Mouse (Mus musculus): ENCODE data around the gene Cyb5r1. TPM values are rescaled to one million over a fixed set of nuclear protein-coding genes. Genes with fewer than 3 reads are reported as not detected.

The Cyb5r1 gene
- total and polyA plus RNA-seq, 2 experiments from 2014 or later, result 9.2 to 14.5 TPM

DNA sequence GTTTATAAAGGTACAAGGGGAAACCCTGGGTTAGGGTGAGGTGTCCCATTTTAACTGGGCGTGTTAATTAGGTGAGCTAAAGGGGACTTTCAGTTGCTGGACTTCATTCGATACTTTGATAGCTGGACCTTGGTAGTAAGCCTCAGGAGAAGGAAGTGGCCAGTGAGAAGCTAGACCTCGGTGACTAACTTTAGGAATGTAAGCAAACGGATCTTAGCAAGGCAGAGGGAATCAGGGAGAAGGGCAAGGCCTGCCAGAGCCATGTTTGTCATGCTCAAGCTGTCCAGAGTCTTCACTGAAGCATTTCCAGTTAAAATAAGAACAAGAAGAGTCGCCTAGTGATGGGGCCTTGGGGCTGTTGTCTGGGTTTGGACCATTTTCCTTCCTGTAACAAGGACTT is 39.9 kb upstream of the Cyb5r1 start:
- Histone ChIP-seq H3K4me3 (ENCODE audit: low read depth, low read length) (no peak overlapping the region), H3K9me3 (ENCODE audit: low read length) (no peaks in the 10 kb centered on the region), H3K9ac (no peak overlapping the region), H3K36me3 (ENCODE audit: insufficient read depth) (no peaks in the 10 kb centered on the region), H3K4me1 (ENCODE audit: insufficient read depth) (peaks cover 12% of the 10 kb centered on the region; the same call in 1 of the 2 replicates), H3K27ac (ENCODE audit: low read depth, low read length) (no peak overlapping the region), H3K4me2 (ENCODE audit: low read depth) (no peak overlapping the region), H3K27me3 (ENCODE audit: insufficient read depth, low read length) (no peaks in the 10 kb centered on the region)
- ATAC-seq, result no peak
- DNase-seq, result no peak
- TF ChIP-seq CTCF (IDR thresholded peaks at IDR 0.05; ENCODE audit: low read depth), result no peak
- WGBS, result 71% methylated on average over 5 of the region's 5 CpGs

DNA sequence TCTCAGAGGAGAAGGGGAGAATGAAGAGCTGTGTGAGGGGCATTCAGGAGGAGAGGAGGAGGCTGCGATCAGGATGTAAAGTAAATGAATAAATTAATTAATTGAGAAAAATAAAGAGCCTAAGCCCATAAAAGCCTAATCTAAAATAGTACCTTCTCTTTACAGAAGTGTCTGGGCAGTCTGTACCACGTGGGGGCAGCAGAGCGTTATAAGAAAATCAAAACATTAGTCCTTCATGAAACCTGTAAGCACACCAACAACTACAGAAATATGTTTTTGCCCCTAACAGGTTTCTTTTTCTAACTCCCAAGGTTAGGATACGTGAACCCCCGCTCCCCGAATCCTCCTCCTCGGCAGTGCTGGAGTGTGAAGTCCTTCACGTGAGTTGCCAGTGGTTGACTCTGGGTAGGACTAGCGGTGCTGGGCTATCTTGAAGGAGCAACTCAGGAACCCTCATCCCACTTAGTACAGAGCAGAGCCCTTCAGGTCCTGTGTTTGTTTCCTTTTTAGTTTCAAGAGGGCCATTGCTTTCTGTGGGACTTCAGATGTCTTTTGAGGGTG is 36.5 kb upstream of the Cyb5r1 start:
- peak; percentile 64 for TF ChIP-seq CTCF (IDR thresholded peaks at IDR 0.05; ENCODE audit: low read depth)
- no peaks in the 10 kb centered on the region for H3K36me3 ChIP-seq (ENCODE audit: insufficient read depth)
- H3K9ac ChIP-seq, result no peak overlapping the region
- no peak overlapping the region for H3K4me2 ChIP-seq (ENCODE audit: low read depth)
- H3K4me3 ChIP-seq (ENCODE audit: low read depth, low read length), result no peak overlapping the region
- peak; percentile 45; the same call in 1 of the 2 replicates for ATAC-seq
- H3K27me3 ChIP-seq (ENCODE audit: insufficient read depth, low read length), result no peaks in the 10 kb centered on the region
- no peaks in the 10 kb centered on the region for H3K9me3 ChIP-seq (ENCODE audit: low read length)
- WGBS, result 60% methylated on average over 9 of the region's 9 CpGs
- H3K27ac ChIP-seq (ENCODE audit: low read depth, low read length), result no peak overlapping the region
- no peaks in the 10 kb centered on the region for H3K4me1 ChIP-seq (ENCODE audit: insufficient read depth)
- peak; percentile 72 for DNase-seq

DNA sequence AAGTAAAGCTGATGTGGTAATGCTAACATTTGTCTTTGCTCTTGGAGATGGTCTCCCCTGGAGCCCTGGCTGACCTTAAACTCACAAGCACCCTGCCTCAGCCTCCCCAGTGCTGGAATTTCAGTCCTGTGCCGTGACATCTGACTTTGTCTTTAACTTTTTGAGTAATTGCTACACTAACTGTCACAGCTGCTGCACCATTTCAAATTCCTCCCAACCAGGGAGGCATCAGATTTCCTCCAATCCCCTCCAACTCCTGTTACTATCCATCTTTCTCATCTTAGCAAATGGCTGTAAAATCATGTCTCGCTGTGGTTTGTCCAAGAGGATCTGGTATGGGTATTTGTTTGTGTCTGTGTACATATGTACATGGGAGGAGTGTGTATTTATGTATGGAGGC is 31.2 kb upstream of the Cyb5r1 start:
- H3K9me3 ChIP-seq (ENCODE audit: low read length), result no peaks in the 10 kb centered on the region
- no peaks in the 10 kb centered on the region for H3K4me1 ChIP-seq (ENCODE audit: insufficient read depth)
- H3K27me3 ChIP-seq (ENCODE audit: insufficient read depth, low read length), result no peaks in the 10 kb centered on the region
- WGBS, result 75% methylated on average over 2 of the region's 2 CpGs
- ATAC-seq (no peak), DNase-seq (no peak)
- no peaks in the 10 kb centered on the region for H3K36me3 ChIP-seq (ENCODE audit: insufficient read depth)
- H3K9ac ChIP-seq, result no peak overlapping the region
- H3K4me2 ChIP-seq (ENCODE audit: low read depth), result no peak overlapping the region
- no peak for TF ChIP-seq CTCF (IDR thresholded peaks at IDR 0.05; ENCODE audit: low read depth)
- no peak overlapping the region for H3K4me3 ChIP-seq (ENCODE audit: low read depth, low read length)
- H3K27ac ChIP-seq (ENCODE audit: low read depth, low read length), result no peak overlapping the region

DNA sequence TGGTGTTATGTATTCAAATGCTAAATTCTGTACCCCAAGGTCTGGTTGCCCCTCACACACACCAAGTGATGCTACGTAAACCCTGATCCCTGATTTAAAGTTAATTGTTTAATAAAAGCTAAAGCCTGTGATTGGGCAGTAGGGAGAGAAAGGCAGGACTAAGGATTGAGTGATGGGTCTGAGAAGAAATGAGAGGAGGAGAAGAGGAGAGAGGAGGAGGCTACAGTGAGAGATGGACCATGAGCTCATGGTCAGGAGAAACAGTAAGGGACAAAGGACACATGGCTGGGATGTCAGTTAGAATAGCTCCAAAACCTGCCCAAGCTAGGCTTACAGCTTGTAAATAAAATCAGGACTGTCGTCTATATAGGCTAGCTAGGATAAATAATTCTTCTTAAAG is 24.3 kb upstream of the Cyb5r1 start:
- 0 out of 2 replicates have a peak, but pooled peaks cover 8% of the 10 kb centered on the region for H3K4me1 ChIP-seq (ENCODE audit: insufficient read depth)
- no peaks in the 10 kb centered on the region for H3K36me3 ChIP-seq (ENCODE audit: insufficient read depth)
- H3K27ac ChIP-seq (ENCODE audit: low read depth, low read length), result no peak overlapping the region
- WGBS, result 76% methylated on average over 2 of the region's 2 CpGs
- no peak for TF ChIP-seq CTCF (IDR thresholded peaks at IDR 0.05; ENCODE audit: low read depth)
- no peak overlapping the region for H3K4me2 ChIP-seq (ENCODE audit: low read depth)
- no peak for ATAC-seq
- H3K27me3 ChIP-seq (ENCODE audit: insufficient read depth, low read length), result no peaks in the 10 kb centered on the region
- no peak for DNase-seq
- no peak overlapping the region for H3K4me3 ChIP-seq (ENCODE audit: low read depth, low read length)
- H3K9me3 ChIP-seq (ENCODE audit: low read length), result no peaks in the 10 kb centered on the region
- no peak overlapping the region for H3K9ac ChIP-seq

DNA sequence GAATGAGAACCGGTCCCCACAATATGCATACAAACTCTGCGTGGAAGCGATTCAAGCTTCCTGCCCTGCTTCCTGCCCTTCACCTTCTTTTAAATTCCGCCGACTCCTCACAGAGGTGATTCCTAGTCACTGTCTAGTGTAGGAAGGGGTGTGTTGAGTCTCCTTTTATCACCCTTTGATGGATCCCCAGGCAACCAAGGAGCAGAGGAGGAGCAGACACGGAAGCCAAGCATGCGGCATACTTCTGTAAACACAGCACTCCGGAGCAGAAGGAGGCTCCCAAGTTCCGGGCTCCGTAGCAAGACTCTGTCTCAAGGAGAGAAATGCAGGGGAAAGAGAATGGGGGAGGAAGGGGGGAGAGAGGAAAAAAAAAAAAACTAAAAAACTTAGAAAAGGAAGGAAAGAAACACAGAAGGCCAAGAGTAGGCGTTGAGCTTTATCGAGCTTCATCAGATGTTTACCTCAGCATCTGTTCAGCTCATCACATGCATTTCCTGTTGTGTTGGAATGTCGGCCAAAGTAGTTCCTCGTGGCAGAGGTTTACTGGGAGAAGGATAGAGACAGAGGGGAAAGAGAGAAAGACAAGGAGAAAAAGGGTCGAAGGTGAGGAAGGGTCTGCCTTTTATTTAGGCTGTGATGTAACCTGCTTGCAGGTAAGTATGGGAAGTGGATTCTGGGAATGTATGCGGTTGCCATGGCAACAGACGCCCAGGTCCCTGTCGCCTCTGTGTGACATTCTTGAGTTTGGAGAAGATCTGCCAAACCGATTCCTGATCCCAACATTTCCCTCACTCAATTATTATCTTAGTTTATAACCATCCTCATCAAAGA is 23.3 kb upstream of the Cyb5r1 start:
- DNase-seq (peak; percentile 62), ATAC-seq (peak; percentile 29; the same call in 1 of the 2 replicates)
- Histone ChIP-seq H3K4me3 (ENCODE audit: low read depth, low read length) (peak overlapping the region; percentile 24), H3K9ac (no peak overlapping the region), H3K27ac (ENCODE audit: low read depth, low read length) (no peak overlapping the region), H3K36me3 (ENCODE audit: insufficient read depth) (no peaks in the 10 kb centered on the region), H3K4me1 (ENCODE audit: insufficient read depth) (0 out of 2 replicates have a peak, but pooled peaks cover 8% of the 10 kb centered on the region), H3K4me2 (ENCODE audit: low read depth) (peak overlapping the region; percentile 44), H3K27me3 (ENCODE audit: insufficient read depth, low read length) (no peaks in the 10 kb centered on the region), H3K9me3 (ENCODE audit: low read length) (no peaks in the 10 kb centered on the region)
- 12% methylated on average over 19 of the region's 19 CpGs for WGBS
- no peak for TF ChIP-seq CTCF (IDR thresholded peaks at IDR 0.05; ENCODE audit: low read depth)

DNA sequence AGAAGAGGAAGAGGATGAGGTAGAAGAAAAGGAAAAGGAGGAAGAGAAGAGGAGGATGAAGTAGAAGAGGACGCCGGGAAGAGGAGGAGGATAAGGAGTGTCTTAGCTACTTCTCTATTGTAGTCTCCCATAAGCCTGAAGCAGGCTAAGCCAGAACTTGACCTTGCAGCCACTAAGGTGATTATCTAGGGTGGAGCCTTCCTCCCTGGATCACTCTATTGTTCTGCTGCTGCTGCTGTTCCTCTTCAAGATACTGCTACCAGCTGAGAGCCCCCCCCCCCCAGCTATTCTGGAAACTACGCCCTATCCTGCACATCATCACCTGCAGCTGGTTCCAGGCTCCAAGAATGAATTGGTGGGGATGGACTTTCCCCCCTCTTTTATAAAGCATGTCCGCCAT is 20.8 kb upstream of the Cyb5r1 start:
- Histone ChIP-seq H3K27me3 (ENCODE audit: insufficient read depth, low read length) (no peaks in the 10 kb centered on the region), H3K9me3 (ENCODE audit: low read length) (no peaks in the 10 kb centered on the region), H3K9ac (no peak overlapping the region), H3K36me3 (ENCODE audit: insufficient read depth) (no peaks in the 10 kb centered on the region), H3K4me2 (ENCODE audit: low read depth) (no peak overlapping the region), H3K4me1 (ENCODE audit: insufficient read depth) (0 out of 2 replicates have a peak, but pooled peaks cover 8% of the 10 kb centered on the region), H3K27ac (ENCODE audit: low read depth, low read length) (no peak overlapping the region), H3K4me3 (ENCODE audit: low read depth, low read length) (no peak overlapping the region)
- TF ChIP-seq CTCF (IDR thresholded peaks at IDR 0.05; ENCODE audit: low read depth), result no peak
- WGBS, result 90% methylated on average over 4 of the region's 4 CpGs
- ATAC-seq, result no peak
- DNase-seq, result no peak

DNA sequence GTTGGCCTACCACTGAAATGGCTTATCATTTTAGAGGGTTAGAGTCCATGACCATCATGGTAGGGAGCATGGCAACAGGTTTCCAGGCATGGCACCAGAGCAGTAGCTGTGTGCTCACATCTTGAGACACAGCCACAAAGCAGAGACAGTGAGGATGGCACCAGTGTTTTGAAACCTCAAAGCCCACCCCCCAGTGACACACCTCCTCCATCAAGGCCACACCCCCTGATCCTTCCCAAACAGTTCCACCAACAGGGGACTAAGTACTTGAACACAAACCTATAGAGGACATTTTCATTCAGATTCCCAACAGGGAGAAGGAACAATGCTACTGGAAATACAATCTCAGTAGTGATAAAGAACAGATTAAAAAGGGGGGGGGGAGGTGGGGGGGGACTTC is 20.2 kb upstream of the Cyb5r1 start:
- DNase-seq (no peak), ATAC-seq (no peak)
- no peaks in the 10 kb centered on the region for H3K9me3 ChIP-seq (ENCODE audit: low read length)
- no peak overlapping the region for H3K4me3 ChIP-seq (ENCODE audit: low read depth, low read length)
- H3K36me3 ChIP-seq (ENCODE audit: insufficient read depth), result no peaks in the 10 kb centered on the region
- H3K27me3 ChIP-seq (ENCODE audit: insufficient read depth, low read length), result no peaks in the 10 kb centered on the region
- no peak overlapping the region for H3K4me2 ChIP-seq (ENCODE audit: low read depth)
- no peak overlapping the region for H3K9ac ChIP-seq
- H3K4me1 ChIP-seq (ENCODE audit: insufficient read depth), result 0 out of 2 replicates have a peak, but pooled peaks cover 8% of the 10 kb centered on the region
- TF ChIP-seq CTCF (IDR thresholded peaks at IDR 0.05; ENCODE audit: low read depth), result no peak
- H3K27ac ChIP-seq (ENCODE audit: low read depth, low read length), result no peak overlapping the region

All from forebrain, postnatal 0 days (tissue).